Mouse (Mus musculus): ENCODE data around the gene Suds3. TPM values are rescaled to one million over a fixed set of nuclear protein-coding genes. Genes with fewer than 3 reads are reported as not detected.
A peak's percentile ranks its signal among the peaks of the same experiment; 100 is the strongest.

The Suds3 gene
- total RNA-seq, 2 experiments from 2014 or later, result 84.8 to 92.0 TPM

DNA sequence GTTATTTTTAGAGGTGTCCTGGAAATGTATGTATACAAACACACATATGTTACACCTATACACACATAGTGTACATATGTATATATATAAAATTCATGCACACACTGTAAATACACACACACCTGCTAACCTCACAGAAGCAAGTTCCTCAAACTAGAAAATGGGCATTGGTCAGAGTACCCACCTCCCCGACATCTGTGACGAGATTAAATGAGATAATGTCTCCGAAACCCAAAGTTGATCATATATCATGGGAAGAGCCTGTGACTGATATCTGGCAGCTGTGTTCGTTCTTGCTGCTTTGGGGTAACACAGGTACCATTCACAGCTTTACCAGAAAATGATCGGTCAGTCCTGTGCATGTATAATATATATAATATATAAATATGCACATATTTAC is 20.7 kb upstream of the Suds3 start:
- no peak for DNase-seq

DNA sequence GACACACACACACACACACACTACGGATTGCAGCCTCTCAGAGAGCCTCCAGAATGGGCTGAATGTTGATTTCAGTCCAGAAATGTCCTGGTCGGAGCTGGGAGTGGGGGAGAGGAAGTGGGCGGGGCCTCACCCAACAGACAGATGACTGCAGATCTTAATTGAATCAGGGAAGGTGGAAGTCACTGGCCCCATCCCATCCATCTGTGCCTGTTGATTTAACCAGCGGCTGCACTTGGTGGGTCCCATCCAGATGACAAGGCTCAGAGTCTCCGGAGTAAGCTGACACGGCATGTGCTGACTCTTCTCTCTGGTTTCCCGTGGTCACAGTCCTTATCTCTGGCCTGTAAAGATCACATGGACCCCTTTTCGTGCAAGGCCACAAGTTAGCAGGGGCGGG is 20.0 kb upstream of the Suds3 start:
- peak; percentile 48 to 71 for DNase-seq

DNA sequence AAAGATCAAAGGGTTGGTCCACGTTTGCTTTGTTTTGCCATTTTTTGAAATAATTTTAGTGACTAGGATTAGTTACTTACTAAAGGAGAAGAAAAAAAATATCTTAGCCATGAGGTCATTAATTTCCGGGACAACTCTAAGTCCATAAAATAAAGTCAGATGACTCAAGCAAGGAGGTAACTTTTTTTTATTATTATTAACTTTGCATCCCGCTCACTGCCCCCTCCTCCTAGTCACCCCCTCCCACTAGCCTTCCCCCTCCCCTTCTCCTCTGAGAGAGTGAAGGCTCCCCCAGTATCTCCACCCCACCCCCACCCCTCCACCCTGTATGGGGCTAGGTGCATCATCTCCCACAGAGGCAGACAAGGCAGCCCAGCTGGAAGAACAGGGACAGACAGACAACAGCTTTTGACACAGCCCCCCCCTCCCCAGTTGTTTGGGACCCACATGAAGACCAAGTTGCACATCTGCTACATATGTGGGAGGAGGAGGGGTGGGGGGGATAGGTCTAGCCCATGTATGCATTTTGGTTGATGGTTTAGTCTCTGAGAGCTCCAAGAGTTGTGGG is 19.1 kb upstream of the Suds3 start:
- DNase-seq, result no peak

DNA sequence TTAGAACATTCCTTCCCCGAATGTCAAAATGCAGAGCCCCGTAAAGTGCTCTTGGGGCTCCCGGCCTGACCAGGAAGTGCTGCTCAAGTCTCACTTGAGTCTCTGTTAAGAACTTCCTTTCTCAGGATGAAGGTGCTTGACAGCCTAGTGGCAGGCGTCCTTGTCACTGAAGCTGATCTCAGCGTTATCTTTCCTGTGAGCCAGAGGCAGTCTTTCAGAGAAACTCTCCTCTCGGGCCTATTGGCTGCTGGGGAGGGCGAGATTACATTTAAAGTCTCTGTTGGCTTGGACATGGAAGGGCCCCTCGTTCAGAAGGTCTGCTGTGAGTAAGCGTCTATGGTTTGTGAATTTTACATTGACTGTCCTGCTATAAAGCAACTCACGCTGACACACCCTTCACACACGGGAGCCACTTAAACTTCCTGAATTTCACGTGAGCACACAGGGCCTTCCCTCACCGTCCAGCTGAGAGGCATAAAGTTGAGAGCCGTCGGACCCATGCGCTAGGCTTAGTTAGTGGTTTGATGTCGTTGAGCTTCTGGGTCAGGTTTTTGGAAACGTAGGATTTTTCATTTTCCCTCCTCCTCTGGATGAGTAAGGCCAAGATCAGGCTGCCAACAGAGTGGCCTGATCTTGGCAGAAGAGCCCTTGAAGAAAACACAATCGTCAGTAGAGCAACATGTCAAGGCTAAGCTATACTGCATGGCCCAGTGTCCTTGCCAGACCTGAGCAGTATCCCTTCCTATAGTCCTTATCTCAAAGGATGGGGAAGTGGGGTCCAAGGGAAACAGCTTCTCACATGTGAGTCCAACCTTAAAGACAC is 18.4 kb upstream of the Suds3 start:
- DNase-seq, result no peak

DNA sequence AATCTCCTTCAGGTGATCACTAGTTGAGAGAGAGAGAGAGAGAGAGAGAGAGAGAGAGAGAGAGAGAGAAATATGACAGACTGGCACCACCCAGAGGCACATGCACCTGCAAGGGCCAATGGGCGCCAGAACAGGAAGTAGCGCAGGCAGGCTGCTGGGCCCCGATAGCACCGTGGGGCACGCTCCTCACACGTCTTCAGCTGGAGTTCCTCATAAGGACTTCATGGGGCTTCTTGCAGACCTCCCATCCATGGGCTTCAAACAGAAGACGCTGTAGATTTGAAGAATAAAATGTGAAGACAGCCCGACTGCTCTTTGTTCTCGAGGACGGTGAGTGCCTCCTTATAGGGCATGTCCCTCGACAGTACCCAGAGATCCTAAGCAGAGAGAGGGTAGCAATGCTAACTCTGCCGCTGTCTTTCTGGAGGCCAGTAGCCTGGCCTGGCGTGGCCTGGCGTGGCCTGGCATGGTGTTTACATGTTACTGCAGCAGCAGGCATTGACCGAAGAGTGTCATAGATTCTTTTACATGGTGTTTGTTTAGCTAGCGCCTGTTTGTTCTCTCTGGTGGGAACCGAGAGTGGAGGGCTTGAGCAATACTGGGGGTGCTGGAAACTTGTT is 17.6 kb upstream of the Suds3 start:
- DNase-seq, result peak; percentile 30 to 63

DNA sequence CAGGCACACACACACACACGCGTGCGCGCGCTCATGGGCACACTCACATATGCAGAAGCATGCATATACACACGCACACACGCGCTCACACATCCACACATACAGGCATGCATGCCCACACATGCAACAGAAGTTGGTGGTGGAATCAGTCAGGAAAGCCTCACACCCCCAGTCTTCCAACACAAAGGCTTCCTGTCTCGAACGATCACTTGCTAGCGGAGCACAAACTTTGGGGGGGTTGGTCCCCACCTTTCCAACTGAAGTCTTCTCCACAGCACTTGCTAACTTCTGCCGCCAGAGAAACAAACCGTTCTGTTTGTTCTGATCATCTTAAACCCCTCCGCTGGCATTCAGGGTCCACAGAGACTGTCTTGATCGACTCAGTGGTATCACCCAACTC is 14.8 kb upstream of the Suds3 start:
- no peak for DNase-seq

DNA sequence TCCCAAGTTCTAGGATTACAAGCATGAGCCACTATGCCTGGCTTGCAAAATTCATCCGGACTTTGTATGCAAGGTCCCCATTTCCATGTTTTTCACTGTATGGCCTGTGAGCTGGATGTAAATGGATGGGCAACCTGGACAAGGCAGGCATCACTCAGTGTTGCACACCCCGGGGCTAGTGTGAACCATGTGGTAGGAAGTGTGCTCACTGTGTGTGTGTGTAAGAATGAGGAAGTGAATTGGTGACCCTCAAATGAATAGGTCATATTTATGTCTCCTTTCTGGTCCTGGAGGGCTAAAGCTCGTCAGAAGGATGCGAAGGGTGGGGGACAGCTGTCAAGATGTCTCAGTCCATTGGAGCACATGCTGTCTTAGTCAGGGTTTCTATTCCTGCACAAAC is 11.1 kb upstream of the Suds3 start:
- no peak for DNase-seq

DNA sequence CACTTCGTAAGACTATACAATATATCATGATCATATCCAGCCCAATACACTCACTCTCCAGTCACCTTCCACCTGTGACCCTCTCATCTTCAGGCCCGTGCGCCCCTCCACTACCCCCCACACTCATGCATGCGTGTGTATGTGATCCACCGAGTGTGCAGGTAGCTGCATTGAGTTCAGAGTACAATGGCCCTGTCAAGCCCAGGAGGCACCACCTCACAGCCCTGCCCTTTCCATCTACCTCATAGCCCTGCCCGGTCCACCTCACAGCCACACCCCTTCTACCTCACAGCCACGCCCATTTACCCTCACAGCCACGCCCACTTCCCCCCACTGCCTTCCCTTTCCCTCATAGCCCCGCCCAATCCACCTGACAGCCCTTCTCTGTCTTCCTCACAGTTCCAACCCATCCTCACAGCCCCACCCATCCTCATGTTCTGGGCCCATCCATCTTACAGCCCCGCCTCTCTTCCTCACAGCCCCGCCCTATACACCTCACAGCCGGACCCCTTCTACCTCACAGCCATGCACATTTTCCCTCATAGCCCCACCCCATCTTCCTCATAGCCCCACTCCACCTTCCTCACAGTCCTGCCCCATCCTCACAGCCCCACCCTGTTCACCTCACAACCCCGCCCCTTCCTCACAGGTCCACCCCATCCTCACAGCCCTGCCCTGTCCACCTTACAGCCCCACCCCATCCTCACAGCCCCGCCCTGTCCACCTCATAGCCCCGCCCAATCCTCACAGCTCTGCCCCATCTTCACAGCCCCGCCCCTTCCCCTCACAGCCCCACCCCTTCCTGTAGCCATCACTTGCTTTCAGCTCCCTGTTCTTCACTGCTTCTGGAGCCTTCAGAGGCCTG is 9.8 kb upstream of the Suds3 start:
- DNase-seq, result no peak

DNA sequence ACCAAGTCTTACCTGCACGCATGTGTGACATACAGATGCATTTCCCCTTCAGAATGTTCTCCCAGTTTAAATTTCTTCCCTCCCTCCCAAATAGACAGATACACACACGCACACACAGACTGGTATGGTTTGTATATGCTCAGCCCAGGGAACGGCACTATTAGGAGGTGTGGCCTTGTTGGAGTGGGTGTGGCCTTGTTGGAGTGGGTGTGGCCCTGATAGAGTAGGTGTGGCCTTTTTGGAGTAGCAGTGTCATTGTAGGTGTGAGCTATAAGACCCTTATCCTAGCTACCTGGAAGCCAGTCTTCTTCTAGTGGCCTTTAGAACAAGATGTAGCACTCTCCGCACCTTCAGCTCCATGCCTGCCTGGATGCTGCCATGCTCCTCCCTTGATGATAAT is 7.9 kb upstream of the Suds3 start:
- no peak for DNase-seq

DNA sequence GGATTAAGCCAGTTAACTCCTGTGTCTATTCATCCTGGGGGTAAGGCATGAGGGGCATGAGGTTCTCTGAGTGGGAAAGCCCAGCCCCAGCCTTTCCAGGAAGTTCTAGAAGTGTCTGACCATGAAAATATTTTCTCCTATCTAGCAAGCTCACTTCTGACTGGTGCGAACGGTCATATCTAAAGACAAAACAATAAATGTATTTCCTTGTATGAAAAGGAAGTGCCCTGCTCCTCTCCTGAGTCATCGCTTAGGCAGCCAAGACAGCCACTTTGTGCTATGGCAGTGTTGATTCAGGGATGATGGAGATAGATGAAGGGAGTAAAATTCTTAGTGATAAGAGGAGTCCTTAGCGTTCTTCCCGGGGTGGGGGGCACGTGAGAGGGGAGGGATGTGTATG is 7.2 kb upstream of the Suds3 start:
- DNase-seq, result no peak

DNA sequence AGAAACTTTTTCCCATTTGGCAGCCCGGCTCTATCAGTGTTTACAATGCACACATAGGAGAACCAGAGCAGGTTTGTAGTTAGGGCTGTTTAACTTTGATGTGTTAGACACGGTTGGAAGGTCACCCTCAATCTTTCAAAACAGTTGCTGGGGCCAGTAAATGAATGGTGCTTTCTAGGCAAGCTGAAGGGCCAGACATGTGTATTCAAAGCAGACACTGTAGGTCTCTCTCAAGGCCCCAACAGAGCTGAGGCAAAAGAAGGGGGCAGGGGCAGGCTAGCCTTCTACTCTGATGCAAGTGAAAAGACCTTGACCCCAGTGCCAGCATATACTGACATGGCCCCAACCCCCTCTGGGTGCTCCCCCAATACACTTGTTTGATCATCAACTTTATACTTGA is 5.7 kb upstream of the Suds3 start:
- no peak for DNase-seq

DNA sequence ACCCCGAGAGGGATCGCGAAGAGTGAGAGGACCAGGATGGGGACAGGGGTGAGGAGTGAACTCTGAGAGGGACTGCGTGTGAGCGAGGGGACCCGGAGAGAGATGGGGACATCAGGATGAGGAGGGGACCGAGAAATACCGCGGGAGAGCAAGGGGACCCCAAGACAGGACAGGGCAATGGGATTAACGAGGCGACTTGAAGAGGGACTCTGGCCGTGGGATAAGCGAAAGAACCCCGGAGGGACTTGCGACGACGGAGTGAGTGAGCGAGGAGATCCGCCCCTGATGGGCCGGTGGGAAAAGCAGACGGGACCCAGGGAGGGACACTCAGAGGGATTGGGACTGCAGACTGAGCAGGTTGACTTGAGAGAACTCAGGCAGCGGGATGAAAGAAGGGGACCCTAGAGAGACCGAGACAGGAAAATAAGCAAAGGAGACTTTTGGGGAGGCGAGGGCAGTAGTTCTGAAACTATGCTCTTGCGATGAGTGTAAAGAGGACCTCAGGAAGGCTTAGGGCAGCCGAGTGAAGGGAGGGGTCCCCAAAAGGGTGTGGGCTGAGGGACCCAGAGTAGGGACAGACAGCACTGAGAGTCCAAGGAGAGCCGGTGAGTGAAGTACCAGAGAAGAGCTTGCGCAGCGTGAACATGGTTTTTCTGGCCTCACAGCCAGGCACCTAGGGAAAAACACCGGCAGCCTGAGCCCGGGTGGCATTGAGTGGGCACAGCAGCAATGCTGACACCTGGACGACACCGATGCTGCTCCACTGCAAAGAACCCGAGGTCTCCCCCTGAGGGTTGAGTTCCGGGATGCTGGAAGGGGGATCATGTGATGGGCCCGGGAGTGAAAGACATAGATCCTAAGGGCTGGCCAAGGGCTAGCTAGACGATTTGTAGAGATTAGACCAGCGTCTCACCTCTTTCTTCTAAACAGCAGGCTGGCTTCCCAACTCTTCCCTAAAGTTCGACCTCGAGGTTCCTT is 4.9 kb upstream of the Suds3 start:
- peak in 1 of 2 experiments; percentile 53 for DNase-seq

DNA sequence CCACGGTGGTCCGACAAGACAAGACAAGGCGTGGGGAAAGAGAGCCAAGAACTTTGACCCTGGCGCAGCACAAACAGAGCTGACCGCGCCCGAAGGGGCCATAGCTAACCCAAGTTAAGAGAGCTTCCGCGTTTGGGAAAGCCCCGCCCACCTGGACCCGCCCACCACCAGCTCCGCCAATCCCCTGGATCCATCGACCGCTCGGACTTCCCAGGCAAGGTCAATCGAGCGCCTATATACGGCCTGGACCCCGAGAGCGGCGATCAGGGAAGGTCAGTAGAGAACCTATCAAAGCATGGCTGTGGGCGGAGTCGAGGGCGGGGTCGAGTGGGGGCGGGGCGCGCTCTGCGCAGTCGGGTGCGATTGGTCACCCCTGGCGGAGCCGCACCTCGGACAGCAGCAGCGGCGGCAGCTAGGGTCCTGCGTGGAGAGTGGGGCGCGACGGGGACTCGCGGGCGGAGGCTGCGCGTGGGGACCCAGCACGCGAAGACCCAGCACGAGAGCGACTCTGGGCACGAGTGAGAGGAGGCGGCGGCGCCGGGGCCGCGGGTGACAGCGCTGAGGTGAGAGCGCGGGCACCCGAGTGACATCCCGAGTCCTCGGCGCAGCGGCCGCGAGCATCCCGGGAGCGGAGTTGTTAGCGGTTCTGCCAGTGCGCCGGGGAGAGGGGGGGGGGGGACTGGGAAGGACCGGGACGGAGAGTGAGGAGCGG is 4.0 kb upstream of the Suds3 start, which contains the start of gene Taok3:
Gene Taok3, plus strand, starts transcription at position 353 of the 712 bp plus-strand sequence.
- peak; percentile 99 to 100 for DNase-seq

DNA sequence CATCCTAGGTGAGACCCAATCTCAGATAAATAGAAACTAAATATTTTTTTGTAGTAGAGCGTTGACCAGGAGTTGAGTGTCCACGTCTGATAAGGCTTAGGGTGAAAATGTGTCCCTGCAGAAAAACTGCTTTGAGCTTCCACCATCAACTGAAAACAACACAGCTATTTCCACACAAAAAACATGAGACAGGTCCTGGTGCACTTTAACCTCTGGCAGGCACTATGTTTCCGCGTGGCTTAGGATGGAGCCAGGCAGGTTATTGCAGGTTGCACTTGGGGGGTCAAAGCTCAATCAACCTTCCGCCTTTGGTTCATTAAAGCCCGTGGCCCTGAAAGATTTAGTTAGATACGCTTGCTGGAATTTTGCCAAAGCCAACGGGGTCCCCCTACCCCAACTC is 2.9 kb upstream of the Suds3 start:
- no peak for DNase-seq

DNA sequence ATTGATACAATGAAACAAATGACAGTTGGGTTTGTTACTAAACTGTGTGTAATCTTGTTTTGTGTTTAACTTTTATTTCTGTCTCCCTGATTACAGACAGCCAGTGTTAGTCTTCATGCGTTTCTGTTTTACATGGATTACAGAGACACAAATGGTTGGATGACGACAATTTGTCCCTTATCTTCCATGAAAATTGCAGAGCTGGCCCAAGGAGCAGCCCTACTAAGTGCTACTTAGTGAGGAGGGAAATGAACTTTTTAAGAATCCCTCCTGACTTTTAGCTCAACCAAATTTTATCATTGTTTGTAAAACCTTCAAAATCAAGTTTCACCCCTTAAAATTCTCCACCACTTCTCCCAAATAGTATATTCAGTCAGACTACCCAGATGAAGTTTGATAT is 2.3 kb upstream of the Suds3 start:
- DNase-seq, result no peak

DNA sequence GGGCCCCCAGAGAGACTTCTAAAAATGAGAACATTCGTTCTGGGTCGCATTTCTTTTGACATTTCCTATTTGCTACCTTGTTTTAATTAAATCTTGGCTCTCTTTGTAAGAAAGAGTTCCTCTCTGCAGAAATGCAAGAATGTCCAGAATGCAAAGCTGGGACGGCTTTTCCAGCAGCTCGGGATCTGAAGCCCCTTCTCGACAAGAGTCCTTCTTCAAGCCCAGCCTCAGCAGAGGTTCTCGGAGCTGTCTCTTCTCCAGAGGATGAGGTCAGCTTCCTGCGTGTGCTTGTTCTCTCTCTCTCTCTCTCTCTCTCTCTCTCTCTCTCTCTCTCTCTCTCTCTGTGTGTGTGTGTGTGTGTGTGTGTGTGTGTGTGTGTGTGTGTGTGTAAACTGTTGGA is 1.8 kb upstream of the Suds3 start:
- DNase-seq, result peak in 1 of 2 experiments; percentile 48

DNA sequence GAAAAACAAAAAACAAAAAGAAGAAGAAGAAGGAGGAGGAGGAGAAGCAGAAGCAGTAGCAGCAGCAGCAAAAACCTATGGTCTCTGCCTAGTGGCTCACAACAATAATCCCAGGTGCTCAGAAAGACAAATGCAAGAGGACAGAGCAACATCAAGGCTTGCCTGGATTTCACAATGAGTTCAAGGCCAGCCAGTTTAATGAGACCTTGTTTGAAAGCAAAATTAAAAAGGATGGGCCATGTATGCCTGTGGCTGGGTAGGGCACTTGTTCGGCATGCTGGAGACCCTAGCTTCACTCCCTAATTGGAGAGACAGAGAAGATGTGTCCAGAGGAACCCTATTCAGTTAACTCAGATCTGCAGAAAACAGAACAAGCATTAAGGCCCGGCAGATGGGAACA is 1.3 kb upstream of the Suds3 start:
- no peak for DNase-seq

DNA sequence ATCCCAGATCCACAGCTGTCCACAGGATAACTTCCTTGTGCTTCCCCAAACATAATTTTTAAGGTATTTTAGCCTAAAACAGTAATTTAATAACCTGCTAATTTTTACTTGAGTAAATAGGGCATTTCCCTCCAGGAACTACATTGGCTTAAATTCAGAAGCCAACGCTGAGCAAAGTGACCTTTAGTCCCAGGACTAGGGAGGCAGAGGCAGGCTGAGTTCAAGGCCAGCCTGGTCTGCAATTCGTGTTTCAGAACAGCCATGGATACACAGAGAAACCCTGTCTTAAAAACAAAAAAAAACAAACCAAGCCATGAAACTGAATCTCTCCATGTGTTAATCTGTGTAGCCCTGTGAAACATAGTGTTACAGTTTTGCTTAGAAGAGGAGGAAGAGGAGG is 747 bp upstream of the Suds3 start:
- no peak for DNase-seq

DNA sequence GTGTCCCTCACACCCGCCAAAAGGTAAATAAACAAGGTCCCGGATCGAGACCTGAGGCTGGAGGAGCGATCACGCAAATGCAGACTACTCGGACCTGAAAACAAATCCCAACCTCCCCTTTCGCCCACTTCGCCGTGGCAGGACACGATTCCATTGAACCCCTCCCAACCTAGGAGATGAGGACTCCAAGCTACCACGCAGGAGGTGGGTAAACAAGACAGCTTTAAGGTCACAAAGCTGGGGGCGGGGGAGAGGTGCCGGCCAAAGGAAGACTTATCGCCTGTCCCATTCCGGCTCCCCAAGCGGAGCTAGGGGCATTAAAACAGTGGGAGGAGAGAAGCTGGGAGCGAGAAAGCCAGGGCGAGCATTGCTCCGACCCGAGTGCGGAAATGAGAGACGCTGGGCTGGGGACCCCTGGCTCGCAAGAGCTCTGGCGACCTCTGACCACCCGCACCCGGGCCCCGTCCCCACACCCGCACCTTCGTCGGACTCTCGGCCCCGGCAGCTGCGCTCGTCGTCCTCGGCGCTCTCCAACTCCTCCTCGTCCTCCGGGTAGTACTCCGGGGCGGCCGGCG is 633 bp downstream of the Suds3 start:
- DNase-seq, result peak in 1 of 2 experiments; percentile 64

DNA sequence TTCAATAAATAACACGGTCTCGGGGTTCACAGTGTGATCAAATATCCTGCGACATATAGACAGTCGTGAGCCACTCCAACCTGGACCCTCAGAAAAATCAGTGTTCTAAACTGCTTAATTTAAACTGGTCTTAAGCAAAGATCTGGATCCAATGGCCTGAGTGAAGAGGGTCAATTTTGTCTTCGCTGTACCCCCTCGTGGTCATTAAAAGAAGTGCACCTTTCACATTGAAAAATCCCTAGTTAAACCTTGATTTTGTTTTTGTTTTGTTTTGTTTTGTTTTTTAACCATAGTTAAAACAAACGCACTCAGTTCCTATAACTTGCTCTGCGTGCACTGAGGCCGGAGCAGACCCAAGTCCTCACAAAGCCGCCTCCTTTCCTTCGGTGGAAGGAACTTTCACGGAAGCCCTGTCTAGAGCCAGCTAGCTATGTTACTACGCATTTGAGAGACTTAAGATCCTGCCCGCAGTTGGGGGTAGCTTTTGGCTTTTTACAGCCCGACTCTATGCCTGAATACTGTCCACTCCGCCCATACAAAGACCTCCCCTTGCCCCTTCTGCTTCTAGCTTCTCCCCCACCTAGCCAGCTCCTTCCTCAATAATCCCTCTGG is 1.2 kb downstream of the Suds3 start:
- peak in 1 of 2 experiments; percentile 60 for DNase-seq
